Mouse (Mus musculus): ENCODE data around the gene Fos. TPM values are rescaled to one million over a fixed set of nuclear protein-coding genes. Genes with fewer than 3 reads are reported as not detected.

The Fos gene
- total RNA-seq, 4 experiments from 2014 or later = 5.6 to 26.9 (median 8.4) TPM

DNA sequence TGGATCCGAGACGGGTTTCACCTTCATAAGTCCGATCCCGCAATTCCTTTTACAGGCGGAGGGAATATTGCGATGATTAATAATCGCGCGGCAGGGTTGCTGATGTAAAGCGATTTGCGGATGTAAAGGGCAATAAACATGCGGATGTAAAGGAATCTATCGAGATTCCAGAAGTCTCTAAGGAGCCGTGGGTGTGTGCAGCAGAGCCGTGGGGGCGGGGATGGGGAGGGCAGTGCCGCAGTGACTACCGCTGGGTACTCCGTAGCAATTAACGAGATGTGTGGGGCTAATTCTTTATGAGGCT lies 13.0 kb downstream of the Fos start:
- DNase-seq (ENCODE audit: low spot score in 2 of 2) = no peak

DNA sequence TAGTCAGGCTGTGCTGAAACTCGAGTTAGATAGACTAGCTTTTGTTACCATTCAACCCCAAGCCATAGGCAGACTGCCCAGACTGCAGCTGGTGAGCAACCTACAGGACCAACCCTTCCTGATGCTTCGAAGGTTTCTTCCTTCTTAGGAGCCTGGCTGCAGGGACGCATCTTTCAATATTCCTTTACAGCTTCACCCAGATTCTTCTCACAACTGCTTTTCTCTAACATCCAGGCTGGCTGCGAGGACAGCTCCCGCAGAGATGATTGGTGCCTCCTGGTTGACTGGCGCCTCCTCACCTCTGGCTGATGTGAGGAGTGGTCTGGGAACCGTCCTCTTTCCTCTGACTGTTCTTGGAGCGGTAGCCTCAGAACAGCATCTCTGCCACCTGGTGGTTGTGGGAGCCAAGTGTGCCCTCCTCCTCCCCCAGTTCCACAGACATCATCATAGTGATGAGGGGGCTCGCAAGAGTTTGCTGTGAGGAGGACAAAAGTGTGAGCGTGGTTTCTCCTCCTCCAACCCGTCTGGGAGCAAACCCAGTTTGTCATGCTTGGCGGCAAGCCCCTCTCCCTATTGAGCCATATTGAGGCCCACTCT lies 14.0 kb downstream of the Fos start:
- peak in 1 of 2 experiments; percentile 38 for DNase-seq (ENCODE audit: low spot score in 2 of 2)

GRCm38 (mm10) chr12:85489232-85489886 lies 15.7 kb downstream of the Fos start:
- peak in 1 of 2 experiments; percentile 43 for DNase-seq (ENCODE audit: low spot score in 2 of 2)

DNA sequence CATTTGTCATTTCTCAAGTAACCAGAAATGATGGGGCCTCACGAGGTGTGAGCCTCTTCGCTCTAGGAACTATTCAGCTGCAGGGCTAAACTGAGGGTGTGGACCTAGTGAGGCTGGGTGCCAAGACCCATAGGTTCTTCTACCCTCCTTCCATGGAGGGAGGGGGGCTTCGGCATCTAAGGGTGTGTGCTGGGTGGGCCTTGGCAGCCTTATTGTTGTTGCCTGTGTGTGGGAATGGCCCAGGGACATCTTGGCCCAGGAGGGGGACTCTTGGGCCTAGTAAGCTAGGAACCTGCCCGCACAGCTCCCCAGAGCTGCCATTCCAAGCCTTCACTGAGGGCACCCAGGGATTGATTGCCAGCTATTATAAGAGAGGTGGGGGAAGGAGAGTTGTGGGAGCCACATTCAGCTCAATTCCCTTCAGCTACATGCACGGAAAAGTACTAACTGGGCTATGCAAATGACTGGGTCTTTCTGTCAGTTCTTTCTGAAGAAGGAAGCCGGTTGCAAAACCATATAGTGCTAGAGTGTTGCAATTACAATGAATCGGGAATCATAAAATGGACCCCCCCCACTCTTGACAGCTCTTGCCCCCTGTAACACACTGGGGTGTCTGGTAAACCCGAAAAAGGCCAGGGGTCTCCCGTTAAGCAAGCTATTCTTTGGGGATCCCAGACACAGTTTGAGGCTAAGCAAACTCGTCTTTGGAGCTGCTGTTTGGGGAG lies 16.6 kb downstream of the Fos start:
- no peak for DNase-seq (ENCODE audit: low spot score in 2 of 2)

DNA sequence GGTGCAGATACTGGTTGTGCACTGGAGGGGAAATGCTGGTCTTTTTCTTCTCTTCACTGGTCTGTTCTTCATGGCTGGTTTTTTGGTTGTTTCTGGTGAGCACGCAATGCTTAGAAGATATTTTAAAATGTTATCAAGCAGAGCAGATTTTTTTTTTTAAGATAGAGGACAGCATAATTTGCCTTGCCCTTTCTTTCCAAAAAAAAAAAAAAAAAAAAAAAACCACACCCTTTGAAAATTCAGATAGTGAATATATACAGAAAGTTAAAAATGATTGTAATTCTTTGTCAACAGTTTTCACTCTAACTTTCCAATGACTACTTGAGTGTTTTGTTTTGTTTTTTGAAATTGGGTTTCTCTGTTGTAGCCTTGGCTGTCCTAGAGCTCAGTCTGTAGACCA lies 17.3 kb downstream of the Fos start:
- DNase-seq (ENCODE audit: low spot score in 2 of 2) = no peak

DNA sequence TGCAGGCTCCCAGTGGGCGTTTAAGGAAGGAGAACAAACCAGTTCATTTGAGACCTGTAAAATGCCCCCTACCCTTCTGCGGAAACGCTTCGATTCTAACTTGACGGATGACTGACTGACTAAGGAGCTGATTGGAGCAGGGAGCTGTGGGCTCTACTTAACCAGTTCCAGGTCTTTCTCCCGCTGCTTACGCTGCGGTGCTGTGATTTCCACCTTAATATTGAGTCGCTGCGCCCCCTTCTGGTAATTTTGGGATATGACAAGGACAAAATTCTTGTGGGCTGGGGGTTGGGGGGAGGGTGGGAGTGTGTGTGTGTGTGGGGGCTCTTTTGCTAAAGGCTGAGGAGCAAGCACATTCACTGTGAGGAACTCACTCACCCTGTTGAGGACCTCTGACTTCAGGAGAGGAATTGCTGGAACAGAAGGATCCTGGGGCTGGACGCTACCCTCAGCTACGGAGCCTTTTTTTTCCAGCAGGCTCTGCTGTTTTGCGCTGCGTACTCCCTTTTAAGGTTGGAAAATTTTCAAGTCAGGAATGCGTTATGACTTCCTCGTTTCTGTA lies 18.5 kb downstream of the Fos start:
- DNase-seq (ENCODE audit: low spot score in 2 of 2) = peak in 1 of 2 experiments; percentile 37

DNA sequence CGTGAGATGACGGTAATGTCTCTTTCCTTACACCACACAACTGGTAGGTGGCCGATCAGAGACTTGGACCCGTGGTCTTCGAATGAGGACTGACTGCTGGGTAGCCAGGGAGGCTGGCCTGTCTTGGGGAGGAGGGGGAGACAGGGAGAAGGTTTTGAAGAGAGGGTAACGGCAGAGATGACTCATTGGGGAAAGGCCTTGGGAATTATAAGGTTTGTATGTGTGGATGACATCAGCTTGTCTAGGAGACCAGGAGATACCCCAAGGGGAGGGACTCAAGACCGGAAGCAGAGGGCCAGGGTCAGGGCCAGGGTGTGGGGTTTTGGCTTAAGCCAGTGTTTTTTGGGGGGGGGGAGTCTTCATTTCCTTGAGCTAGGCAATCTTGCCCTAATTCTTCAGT lies 22.6 kb downstream of the Fos start:
- DNase-seq (ENCODE audit: low spot score in 2 of 2) = no peak

DNA sequence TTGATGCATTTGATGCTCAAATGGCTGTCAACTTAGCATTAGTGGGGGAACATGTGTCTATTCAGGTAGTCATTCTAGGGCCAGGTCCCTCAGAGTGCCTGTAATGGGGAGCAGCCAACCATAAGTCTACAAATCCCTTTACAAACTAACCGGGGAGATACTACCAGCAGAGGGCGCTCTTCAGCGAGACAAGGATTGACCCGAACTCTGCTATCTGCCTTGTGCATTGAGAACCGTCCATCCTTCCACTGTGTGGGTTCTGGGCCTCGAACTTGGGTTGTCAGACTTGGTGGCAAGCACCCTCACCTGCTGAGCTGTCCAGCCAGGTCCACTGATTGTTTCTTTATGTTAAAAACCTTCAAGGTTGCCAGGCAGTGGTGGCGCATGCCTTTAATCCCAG lies 23.1 kb downstream of the Fos start:
- peak; percentile 49 for DNase-seq (ENCODE audit: low spot score in 2 of 2)

- peak; percentile 40 to 54 for DNase-seq (ENCODE audit: low spot score in 2 of 2)
These were observed 23.8 kb downstream of the Fos start for GRCm38 (mm10) chr12:85497310-85498135.

DNA sequence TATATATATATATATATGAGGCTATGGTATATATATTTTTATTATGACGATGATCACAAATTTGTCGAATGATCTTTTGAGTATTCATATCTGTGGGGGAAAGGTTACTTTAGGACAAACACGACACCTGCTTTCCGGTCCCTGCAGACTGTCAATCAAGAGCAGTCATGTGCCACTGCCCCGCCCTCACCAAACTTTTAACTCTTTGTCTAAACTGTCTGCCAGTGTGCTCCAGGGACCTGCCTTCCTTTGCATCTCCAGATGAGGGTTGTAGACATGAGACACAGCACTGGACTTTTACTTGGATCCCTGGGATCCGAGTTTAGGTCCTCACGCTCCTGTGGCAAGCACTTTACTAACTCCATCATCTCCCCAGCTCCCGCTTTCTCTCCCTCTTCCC lies 25.3 kb downstream of the Fos start:
- no peak for DNase-seq (ENCODE audit: low spot score in 2 of 2)

DNA sequence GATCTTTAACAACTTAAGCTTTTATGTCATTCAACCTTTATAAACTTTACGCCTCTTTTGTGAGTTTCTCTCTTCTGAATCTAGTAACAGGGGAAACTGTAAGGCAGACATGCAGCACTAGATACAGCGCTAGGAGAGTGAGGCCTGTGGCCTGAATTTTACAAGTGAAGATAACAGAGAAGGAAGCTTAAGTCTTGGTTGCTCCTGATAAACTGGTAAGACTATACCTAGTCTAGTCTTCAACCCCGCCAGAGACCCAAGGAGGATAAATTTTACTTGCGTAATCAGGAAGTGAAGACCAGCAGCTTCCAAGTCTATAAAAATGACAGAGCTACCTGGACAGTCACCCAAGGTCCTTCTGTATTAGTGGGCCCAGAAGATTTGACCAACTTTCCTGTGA lies 29.0 kb downstream of the Fos start:
- no peak for DNase-seq (ENCODE audit: low spot score in 2 of 2)

DNA sequence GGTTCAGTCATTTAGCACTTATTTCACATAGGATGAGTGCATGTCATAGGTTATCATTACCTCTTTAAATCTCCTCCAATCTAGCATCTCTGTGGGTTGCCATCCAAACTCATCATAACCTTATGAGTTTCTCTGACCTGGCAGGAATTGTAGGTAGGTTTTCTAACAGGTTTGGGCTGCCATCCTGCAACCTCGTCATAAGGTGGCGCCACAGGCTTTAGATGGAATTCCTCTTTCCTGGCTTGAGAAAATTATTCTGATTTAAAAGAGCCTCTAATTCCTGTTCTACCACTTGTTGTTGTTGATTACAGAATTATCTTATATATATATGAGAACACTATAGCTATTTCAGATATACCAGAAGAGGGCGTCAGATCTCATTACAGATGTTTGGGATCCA lies 34.5 kb downstream of the Fos start:
- no peak for DNase-seq (ENCODE audit: low spot score in 2 of 2)

- DNase-seq (ENCODE audit: low spot score in 2 of 2) = no peak
These were observed 36.3 kb downstream of the Fos start for GRCm38 (mm10) chr12:85510013-85510412.

DNA sequence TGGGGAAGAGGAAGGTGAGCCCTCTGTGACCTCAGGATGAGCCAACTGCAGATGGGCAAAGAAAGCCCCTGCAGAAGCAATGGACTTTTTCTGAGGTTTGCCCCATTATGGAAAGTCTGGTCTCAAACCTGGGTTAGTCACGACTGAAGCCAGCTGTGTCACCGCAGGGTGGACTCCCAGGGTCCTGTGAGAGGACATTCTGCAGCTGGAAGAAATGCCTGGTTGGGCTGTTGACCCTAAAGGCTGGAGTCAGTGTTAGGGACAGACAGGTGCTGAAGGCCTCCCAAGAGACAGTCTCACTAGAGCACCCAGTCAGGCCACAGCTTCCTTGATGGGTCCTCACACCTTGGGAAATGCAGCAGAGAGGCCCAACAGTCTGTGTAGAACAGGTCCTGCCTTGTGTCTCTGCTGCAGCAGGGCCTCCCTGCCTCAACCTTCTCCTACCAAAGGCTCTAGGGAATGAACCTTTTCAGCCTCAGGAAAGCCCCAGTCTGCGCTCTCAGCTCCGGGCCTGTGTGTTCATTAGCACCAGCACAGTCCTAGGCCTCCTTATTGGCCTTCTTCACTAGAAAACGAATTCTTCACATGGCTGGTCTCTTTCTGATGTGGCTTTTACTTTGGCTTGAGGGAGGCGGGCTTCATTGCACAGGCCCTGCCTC lies 40.2 kb downstream of the Fos start:
- DNase-seq (ENCODE audit: low spot score in 2 of 2) = no peak

GRCm38 (mm10) chr12:85514958-85515357 lies 41.3 kb downstream of the Fos start:
- DNase-seq (ENCODE audit: low spot score in 2 of 2) = no peak

GRCm38 (mm10) chr12:85515865-85516264 lies 42.2 kb downstream of the Fos start:
- no peak for DNase-seq (ENCODE audit: low spot score in 2 of 2)

- no peak for DNase-seq (ENCODE audit: low spot score in 2 of 2)
These were observed 43.6 kb downstream of the Fos start for GRCm38 (mm10) chr12:85517339-85517738.

GRCm38 (mm10) chr12:85518009-85518408 lies 44.3 kb downstream of the Fos start:
- no peak for DNase-seq (ENCODE audit: low spot score in 2 of 2)

DNA sequence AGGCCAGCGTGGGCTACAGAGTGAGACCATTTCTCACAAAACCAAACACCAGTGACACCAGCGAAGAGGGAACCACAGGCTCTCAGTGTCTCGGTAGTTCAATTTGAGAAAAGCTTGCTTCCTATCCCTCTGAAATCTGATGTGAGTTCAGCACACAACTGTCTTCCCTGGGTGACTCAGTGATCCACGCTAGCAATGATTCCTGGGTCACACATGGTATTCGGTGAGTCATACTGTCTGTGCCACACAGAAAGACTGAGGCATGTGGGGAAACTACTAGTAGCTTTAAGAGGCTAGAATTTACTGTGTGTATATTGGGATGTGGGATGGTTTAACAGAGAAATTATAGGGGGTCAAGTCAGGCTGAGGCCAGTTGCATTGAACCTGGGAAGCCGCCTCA lies 45.9 kb downstream of the Fos start:
- DNase-seq (ENCODE audit: low spot score in 2 of 2) = no peak

DNA sequence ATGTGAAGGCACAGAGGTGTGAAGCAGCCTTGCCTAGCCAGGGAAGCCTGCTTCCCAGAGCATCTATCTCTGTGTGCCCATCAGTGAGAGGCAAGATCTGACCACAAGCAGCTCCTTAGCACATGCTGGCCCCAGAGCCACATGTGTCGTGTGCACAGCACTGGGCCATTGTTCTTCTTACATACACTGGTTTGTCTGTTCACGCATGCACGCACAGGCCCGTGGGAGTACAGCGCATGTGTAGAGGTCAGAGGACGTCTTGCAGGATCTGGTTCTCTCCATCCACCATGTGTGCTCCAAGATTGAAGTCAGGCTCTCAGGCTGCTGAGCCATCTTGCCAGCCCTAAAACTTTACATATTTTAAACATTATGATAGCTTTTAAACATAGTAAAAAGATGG lies 47.4 kb downstream of the Fos start:
- DNase-seq (ENCODE audit: low spot score in 2 of 2) = no peak

DNA sequence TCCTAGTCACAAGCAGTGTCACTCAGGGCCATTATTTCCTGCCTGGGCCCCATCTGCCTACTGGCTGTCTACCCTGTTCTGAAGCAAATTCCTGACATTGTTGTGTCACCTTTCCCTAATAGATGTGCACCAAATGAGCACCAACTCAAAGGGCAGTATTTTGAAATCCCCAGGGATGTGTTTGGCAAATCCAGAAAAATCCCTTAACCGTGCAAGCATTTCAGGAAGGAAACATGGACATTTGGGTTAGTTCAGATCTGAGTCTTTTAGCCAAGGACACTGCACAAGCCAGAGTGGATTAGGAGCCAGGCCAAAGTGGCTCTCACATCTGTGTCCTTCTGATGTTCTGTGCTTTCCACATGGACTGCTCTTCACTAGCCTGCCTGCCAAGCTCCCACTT lies 48.0 kb downstream of the Fos start:
- no peak for DNase-seq (ENCODE audit: low spot score in 2 of 2)
